7 mouse cellular contexts compared by ENCODE assay signal in the genomic region with DNA sequence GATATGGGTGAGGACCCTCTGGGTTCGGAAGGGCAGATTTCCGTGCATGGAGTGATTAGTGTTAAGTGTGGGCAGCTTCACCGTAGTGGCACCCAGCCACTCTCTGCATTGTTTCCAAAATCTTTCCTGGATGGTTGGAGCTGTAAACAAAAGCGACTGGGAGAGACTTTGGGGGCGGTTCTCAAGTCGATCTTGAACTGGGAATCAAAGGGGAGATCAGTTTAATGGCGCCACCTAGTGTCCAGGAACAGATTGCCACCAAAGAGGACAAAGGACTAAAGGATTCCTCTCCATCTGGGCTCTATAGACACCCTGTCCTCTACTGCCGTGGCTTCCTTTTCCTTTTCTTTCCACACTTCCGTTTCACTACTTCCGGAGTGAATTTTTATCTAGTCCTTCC. TPM values are rescaled to one million over a fixed set of nuclear protein-coding genes. Genes with fewer than 3 reads are reported as not detected.
DNase-seq lines count a peak whose midpoint lies in the region; ATAC-seq and TF ChIP-seq lines count a peak whose summit lies in the region.

No protein-coding gene starts in this region.

- 0 out of 2 replicates have a peak, but pooled peaks cover 2% of the 10 kb centered on the region for H3K4me1 ChIP-seq in intestine, embryonic 15.5 days (replicated peaks)
- peaks cover 4% of the 10 kb centered on the region; the same call in 1 of the 2 replicates for H3K4me1 ChIP-seq in midbrain, embryonic 10.5 days
- no peaks in the 10 kb centered on the region for H3K4me1 ChIP-seq in small intestine, adult 2 months (ENCODE audit: control insufficient read depth, insufficient read depth, insufficient read length, low read length)

- H3K4me3 ChIP-seq in intestine, embryonic 15.5 days (replicated peaks) = 0 out of 2 replicates have a peak overlapping the region, but pooled peaks have one; percentile 11
- peak overlapping the region; percentile 29; the same call in 1 of the 2 replicates for H3K4me3 ChIP-seq in midbrain, embryonic 10.5 days
- H3K4me3 ChIP-seq in small intestine, adult 2 months (ENCODE audit: low read depth, low read length) = 0 out of 2 replicates have a peak overlapping the region, but pooled peaks have one; percentile 4

- H3K4me2 ChIP-seq in intestine, embryonic 15.5 days (replicated peaks) = peak overlapping the region; percentile 58

- H3K27me3 ChIP-seq in intestine, embryonic 15.5 days (replicated peaks) = no peaks in the 10 kb centered on the region
- no peaks in the 10 kb centered on the region for H3K27me3 ChIP-seq in midbrain, embryonic 10.5 days (ENCODE audit: low read depth, poor library complexity, severe bottlenecking)
- H3K27me3 ChIP-seq in small intestine, adult 2 months (ENCODE audit: control insufficient read depth, insufficient read depth, low read length) = no peaks in the 10 kb centered on the region

- H3K36me3 ChIP-seq in intestine, embryonic 15.5 days = peaks cover 18% of the 10 kb centered on the region
- peaks cover 41% of the 10 kb centered on the region for H3K36me3 ChIP-seq in midbrain, embryonic 10.5 days
- H3K36me3 ChIP-seq in small intestine, adult 2 months (ENCODE audit: control insufficient read depth, insufficient read depth, low read length) = peaks cover 23% of the 10 kb centered on the region

- H3K9ac ChIP-seq in intestine, embryonic 15.5 days = peak overlapping the region; percentile 20; the same call in 1 of the 2 replicates

- 6% methylated on average over 10 of the region's 10 CpGs for WGBS in intestine, embryonic 15.5 days
- WGBS in midbrain, embryonic 10.5 days = 14% methylated on average over 10 of the region's 10 CpGs
- 4% methylated on average over 10 of the region's 10 CpGs for WGBS in small intestine, adult 2 months

- peak; percentile 71 for ATAC-seq in intestine, embryonic 15.5 days

- no peak overlapping the region for H3K27ac ChIP-seq in intestine, embryonic 15.5 days
- peak overlapping the region; percentile 80 for H3K27ac ChIP-seq in midbrain, embryonic 10.5 days (replicated peaks)
- H3K27ac ChIP-seq in small intestine, adult 2 months (ENCODE audit: insufficient read depth, low read depth, low read length) = no peak overlapping the region

- DNase-seq in adrenal gland, adult 2 months = peak; percentile 77
- DNase-seq in embryo, embryonic 10.5 days (ENCODE audit: low spot score) = peak; percentile 98
- DNase-seq in gastrocnemius, postnatal 36 days = peak; percentile 45 to 67
- peak; percentile 82 to 90 for DNase-seq in left cerebral cortex, postnatal 25 days (ENCODE audit: low spot score in 2 of 2)
- DNase-seq in midbrain, embryonic 10.5 days (ENCODE audit: low spot score) = peak; percentile 87

- no peaks in the 10 kb centered on the region for H3K9me3 ChIP-seq in intestine, embryonic 15.5 days
- H3K9me3 ChIP-seq in midbrain, embryonic 10.5 days (replicated peaks) = no peaks in the 10 kb centered on the region

- intact Hi-C loops in gastrocnemius, postnatal 36 days (cut with DNase I) = loop anchor here (1.0 kb wide), 1 partner anchor 121 kb away; no protein-coding TSS in a partner anchor
- intact Hi-C loops in left cerebral cortex, postnatal 25 days (cut with DNase I) = loop anchor here (1.0 kb wide), 1 partner anchor 121 kb away; no protein-coding TSS in a partner anchor

- TF ChIP-seq CTCF in small intestine, adult 2 months (IDR thresholded peaks at IDR 0.05; ENCODE audit: extremely low read depth, insufficient read length, insufficient replicate concordance, low read depth, low read length) = peak; percentile 65; the same call in 1 of the 2 replicates

- TF ChIP-seq POLR2A in small intestine, adult 2 months (IDR thresholded peaks at IDR 0.05; ENCODE audit: low read depth, low read length) = no peak

RNA-seq across cellular contexts. Expression of a gene that starts 11.6 kb away (rescaled TPM):
- 100 to 1,000 TPM; 110 to 115 TPM for total RNA-seq in adrenal gland, adult 2 months (2021)
- 33.0 and 37.1 TPM in 2 replicates for polyA plus RNA-seq in adrenal gland, adult 2 months (2012; rRNA removed)
- 100 to 1,000 TPM; 124 to 125 TPM for total RNA-seq in gastrocnemius, postnatal 36 days (2021)
- polyA plus RNA-seq in intestine, embryonic 15.5 days (2015; fragmentation: Nextera tagmentation; extraction: Ambion mirVana) = 243 and 246 TPM in 2 replicates
- 100 to 1,000 TPM; 107 TPM for total RNA-seq in left cerebral cortex, postnatal 25 days (2021)
- 327 and 337 TPM in 2 replicates for polyA plus RNA-seq in midbrain, embryonic 10.5 days (2016; fragmentation: Nextera tagmentation; extraction: Ambion mirVana)
- 19.6 and 30.2 TPM in 2 replicates for polyA plus RNA-seq in small intestine, adult 2 months (2012; rRNA removed)
